Mouse (Mus musculus) MEL (cell line): ENCODE measurements around the gene Tmem80.

Experiments
- CTCF ChIP-seq, 3 experiments: IDR thresholded peaks in 2 of 3; conservative IDR thresholded peaks in 1 of 3; 2 replicates each; pipeline ENCODE4 v1.5.1; 2011 to 2012; ENCODE audit warnings: low read length in 3 of 3, low read depth in 2 of 3, mild to moderate bottlenecking in 2 of 3, improper control_type of control experiment in 1 of 3, inconsistent platforms in 1 of 3, mixed read lengths in 1 of 3, moderate library complexity in 1 of 3; ENCODE audit not compliant: control insufficient read depth in 1 of 3, insufficient read depth in 1 of 3, poor library complexity in 1 of 3, severe bottlenecking in 1 of 3
- ETS1 ChIP-seq: IDR thresholded peaks from 2 replicates; pipeline ENCODE4 v1.6.1; 2012; ENCODE audit warnings: low read depth, mild to moderate bottlenecking, inconsistent platforms, low read length, improper control_type of control experiment, moderate library complexity
- GATA1 ChIP-seq: IDR thresholded peaks from 2 replicates; pipeline ENCODE4 v1.6.1; 2011; ENCODE audit warnings: low read depth, low read length, improper control_type of control experiment
- KAT2A ChIP-seq: conservative IDR thresholded peaks from 2 replicates; pipeline ENCODE4 v1.6.1; 2012; ENCODE audit warnings: low read depth, low read length, improper control_type of control experiment, inconsistent platforms
- MAFK ChIP-seq: IDR thresholded peaks from 2 replicates; pipeline ENCODE4 v1.6.1; 2011; ENCODE audit warnings: low read depth, mild to moderate bottlenecking, low read length, improper control_type of control experiment, borderline replicate concordance
- MAZ ChIP-seq: IDR thresholded peaks from 2 replicates; pipeline ENCODE4 v1.6.1; 2012; ENCODE audit warnings: low read depth, mild to moderate bottlenecking, inconsistent platforms, low read length, improper control_type of control experiment
- MEF2A ChIP-seq: IDR thresholded peaks from 2 replicates; pipeline ENCODE4 v1.6.1; 2014; ENCODE audit warnings: low read depth, mild to moderate bottlenecking, inconsistent platforms, low read length, improper control_type of control experiment; ENCODE audit not compliant: poor library complexity, insufficient replicate concordance, severe bottlenecking; ENCODE audit errors: extremely low read depth
- NELFE ChIP-seq: IDR thresholded peaks from 2 replicates; pipeline ENCODE4 v1.6.1; 2011; ENCODE audit warnings: low read depth, low read length, improper control_type of control experiment
- POLR2A ChIP-seq, 2 experiments: IDR thresholded peaks; 2 replicates each; pipeline ENCODE4 v1.6.1; 2011 to 2012; ENCODE audit warnings: low read length in 2 of 2, mild to moderate bottlenecking in 2 of 2, control low read depth in 1 of 2, improper control_type of control experiment in 1 of 2, low read depth in 1 of 2, moderate library complexity in 1 of 2; ENCODE audit not compliant: control insufficient read depth in 1 of 2, insufficient read depth in 1 of 2, poor library complexity in 1 of 2
- SMC3 ChIP-seq: IDR thresholded peaks from 2 replicates; pipeline ENCODE4 v1.6.1; 2011; ENCODE audit warnings: low read depth, low read length, improper control_type of control experiment
- TCF12 ChIP-seq: IDR thresholded peaks from 2 replicates; pipeline ENCODE4 v1.6.1; 2014; ENCODE audit warnings: low read depth, mild to moderate bottlenecking, inconsistent platforms, low read length, improper control_type of control experiment, moderate library complexity
- ZKSCAN1 ChIP-seq: IDR thresholded peaks from 2 replicates; pipeline ENCODE4 v1.6.1; 2012; ENCODE audit warnings: low read depth, mild to moderate bottlenecking, inconsistent platforms, low read length, improper control_type of control experiment, moderate library complexity
- ZNF384 ChIP-seq: IDR thresholded peaks from 2 replicates; pipeline ENCODE4 v1.6.1; 2012; ENCODE audit warnings: low read depth, mild to moderate bottlenecking, inconsistent platforms, low read length, improper control_type of control experiment

DNA sequence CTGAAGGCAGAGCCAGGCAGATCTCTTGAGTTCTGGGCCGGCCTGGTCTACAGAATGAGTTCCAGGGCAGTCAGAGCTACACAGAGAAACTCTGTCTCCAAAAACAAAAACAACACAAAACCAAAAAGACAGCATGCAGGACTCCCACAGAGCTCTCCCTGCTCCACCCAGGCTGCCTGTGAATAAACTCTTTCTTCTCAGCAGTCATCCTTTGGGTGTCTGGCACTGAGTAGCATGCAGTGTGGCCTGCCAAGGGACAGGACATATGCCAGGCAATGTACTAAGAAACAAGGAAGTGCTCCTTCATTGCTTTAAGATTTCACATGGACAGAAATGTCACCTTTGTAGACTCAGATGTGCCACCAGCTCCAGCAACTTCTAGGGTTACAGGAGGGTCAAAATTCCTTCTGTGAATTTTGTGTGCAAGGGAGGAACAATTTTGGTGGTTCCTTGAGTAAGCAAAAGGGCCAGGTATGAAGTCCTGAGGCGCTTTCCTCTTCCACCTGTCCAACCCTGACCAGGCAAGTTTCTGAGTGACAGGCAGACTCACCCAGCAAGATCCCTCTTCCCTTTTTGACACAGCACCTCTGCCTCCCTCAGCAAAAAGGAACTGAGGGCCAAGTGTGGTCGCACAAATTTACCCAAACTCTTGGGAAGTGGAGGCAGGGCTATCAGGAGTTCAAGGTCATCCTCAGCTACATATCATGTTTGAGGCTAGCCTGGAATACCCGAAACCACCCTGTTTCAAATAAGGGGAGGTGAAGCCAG, 53.7 kb downstream of the Tmem80 start:
- TF ChIP-seq CTCF (IDR thresholded peaks at IDR 0.05 in 2 of 3, conservative IDR thresholded peaks at IDR 0.05 in 1 of 3; ENCODE audit: control insufficient read depth in 1 of 3, insufficient read depth in 1 of 3, low read depth in 2 of 3, low read length in 3 of 3, poor library complexity in 1 of 3, severe bottlenecking in 1 of 3), result no peak
- TF ChIP-seq MAZ, result no peak
- no peak for TF ChIP-seq MEF2A
- no peak for TF ChIP-seq MAFK
- no peak for TF ChIP-seq POLR2A (IDR thresholded peaks at IDR 0.05; ENCODE audit: control insufficient read depth in 1 of 2, insufficient read depth in 1 of 2, low read depth in 1 of 2, low read length in 2 of 2, poor library complexity in 1 of 2)
- no peak for TF ChIP-seq ZKSCAN1
- TF ChIP-seq GATA1, result no peak
- TF ChIP-seq SMC3, result no peak
- no peak for TF ChIP-seq ETS1
- TF ChIP-seq ZNF384, result no peak
- no peak for TF ChIP-seq KAT2A
- TF ChIP-seq TCF12, result no peak
- TF ChIP-seq NELFE, result no peak
